Comparison of ENCODE assay signal across 30 mouse cellular contexts in the genomic region with DNA sequence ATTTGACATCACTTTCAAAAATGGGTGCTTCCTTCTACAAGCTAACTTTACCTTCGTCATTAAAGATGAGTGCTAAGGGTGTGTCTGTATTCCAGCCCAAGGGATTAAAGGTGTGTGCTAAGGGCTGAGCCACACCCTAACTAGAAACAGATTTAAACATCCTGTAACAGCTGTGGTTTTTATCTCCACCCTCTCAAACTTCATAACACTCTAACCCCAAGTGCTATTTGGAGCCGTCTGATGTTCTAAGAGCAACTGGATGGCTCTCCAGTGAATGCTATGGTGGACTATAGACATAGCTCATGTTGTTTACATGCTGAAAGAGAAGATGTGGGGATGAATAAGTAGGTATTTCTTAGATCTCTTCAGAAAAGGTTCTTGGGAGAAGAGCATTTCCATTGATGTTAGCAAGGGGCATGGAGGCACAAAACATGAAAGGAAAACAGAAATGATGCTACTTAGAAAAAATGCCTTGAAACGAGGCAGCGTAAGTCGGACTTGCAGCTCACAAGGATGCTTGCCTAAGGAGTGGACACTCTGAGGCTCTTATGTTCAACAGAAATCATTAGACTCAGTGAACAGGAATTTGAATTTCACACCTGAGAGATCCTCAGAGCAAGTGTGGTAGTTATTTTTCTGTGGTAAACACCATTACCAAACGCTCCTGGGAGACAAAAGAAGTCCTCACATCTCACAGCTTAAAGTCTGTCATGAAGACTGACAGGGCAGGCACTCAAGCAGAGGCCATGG.
A peak's percentile ranks its signal among the peaks of the same experiment; 100 is the strongest.
DNase-seq lines count a peak whose midpoint lies in the region; ATAC-seq and TF ChIP-seq lines count a peak whose summit lies in the region.
"Had no signal": no experiment of that assay in that cellular context is flagged by ENCODE, and none has a peak within 500 bp of the region (broad histone marks: within the 10 kb centered on the region; RNA-seq: fewer than 3 reads in every experiment).

No protein-coding gene starts in this region.

- H3K27ac ChIP-seq in spleen, adult 2 months (ENCODE audit: insufficient read depth, low read length): peak overlapping the region; percentile 14; the same call in 1 of the 2 replicates
- H3K27ac ChIP-seq: embryonic facial prominence, embryonic 10.5 days; heart, adult 2 months; heart, embryonic 10.5 days; heart, embryonic 13.5 days; hindbrain, embryonic 14.5 days; hindbrain, postnatal 0 days; intestine, embryonic 15.5 days had no signal

- no peak for TF ChIP-seq POLR2A in spleen, adult 2 months (IDR thresholded peaks at IDR 0.05; ENCODE audit: low read depth, low read length)

- H3K36me3 ChIP-seq in spleen, adult 2 months (ENCODE audit: control insufficient read depth, insufficient read depth, low read length): no peaks in the 10 kb centered on the region
- H3K36me3 ChIP-seq: embryonic facial prominence, embryonic 10.5 days; embryonic facial prominence, embryonic 13.5 days; heart, embryonic 10.5 days; heart, embryonic 13.5 days; intestine, embryonic 15.5 days had no signal

- no peaks in the 10 kb centered on the region for H3K27me3 ChIP-seq in spleen, adult 2 months (ENCODE audit: control insufficient read depth, insufficient read depth, low read length)
- H3K27me3 ChIP-seq: embryonic facial prominence, embryonic 13.5 days; heart, embryonic 13.5 days; intestine, embryonic 15.5 days had no signal

- no peaks in the 10 kb centered on the region for H3K4me1 ChIP-seq in spleen, adult 2 months (ENCODE audit: control insufficient read depth, insufficient read depth, insufficient read length)

- peak in 1 of 2 experiments; percentile 2 for DNase-seq in spleen, adult 2 months (ENCODE audit: low read depth in 1 of 2, low spot score in 2 of 2)
- no peak for DNase-seq in spleen, adult 12 weeks (ENCODE audit: low spot score)
- no peak for DNase-seq in frontal cortex, postnatal 10 days (ENCODE audit: low spot score in 2 of 2)
- no peak for DNase-seq in kidney, postnatal 4 days
- DNase-seq: adrenal gland, adult 8-10 months; adrenal gland, postnatal 25 days; B cell, adult 2 months; cerebellum, adult 11-12 months; cerebellum, adult 8-10 months; cerebellum, postnatal 10 days; cerebellum, postnatal 36 days; embryo, embryonic 11 days; forebrain, postnatal 0 days; gastrocnemius, postnatal 10 days; gastrocnemius, postnatal 36 days; heart, adult 2 months; heart, postnatal 14 days; heart, postnatal 4 days had no signal

- no peak overlapping the region for H3K4me3 ChIP-seq in spleen, adult 2 months (ENCODE audit: extremely low read depth, insufficient read depth, insufficient read length)
- H3K4me3 ChIP-seq: embryonic facial prominence, embryonic 10.5 days; embryonic facial prominence, embryonic 13.5 days; heart, adult 2 months; heart, embryonic 10.5 days; heart, embryonic 13.5 days; intestine, embryonic 15.5 days had no signal

- 78% methylated on average over 6 of the region's 6 CpGs for WGBS in spleen, adult 2 months

- ATAC-seq in activated CD4-positive, CD25-positive, alpha-beta regulatory T cell, adult 4 months: peak; percentile 36
- ATAC-seq in inflammation-experienced regulatory T-cells, adult 6 months: peak; percentile 17
- ATAC-seq in erythroid progenitor cell, adult 5-6 weeks (replicated peaks; ENCODE audit: low FRiP score, poor library complexity, severe bottlenecking): no peak
- ATAC-seq: CD4-positive, CD25-positive, alpha-beta regulatory T cell, adult 4 months; forebrain, embryonic 14.5 days; forebrain, postnatal 0 days; hindbrain, postnatal 0 days; intestine, embryonic 15.5 days had no signal

- no peak for TF ChIP-seq CTCF in spleen, adult 2 months (IDR thresholded peaks at IDR 0.05; ENCODE audit: extremely low read depth, insufficient read depth, insufficient read length, insufficient replicate concordance)
